Mouse (Mus musculus): ENCODE results near the gene Zswim5. TPM values are rescaled to one million over a fixed set of nuclear protein-coding genes. Genes with fewer than 3 reads are reported as not detected.
"Not testable (repeated sequence)": the region's sequence is repeated elsewhere in the genome, so short reads cannot be mapped to it uniquely, and the experiment has no call there.

The Zswim5 gene
- not detected in 2 replicates for polyA plus RNA-seq (2012; ENCODE audit: insufficient read depth, insufficient read length, low replicate concordance, missing spikeins)

DNA sequence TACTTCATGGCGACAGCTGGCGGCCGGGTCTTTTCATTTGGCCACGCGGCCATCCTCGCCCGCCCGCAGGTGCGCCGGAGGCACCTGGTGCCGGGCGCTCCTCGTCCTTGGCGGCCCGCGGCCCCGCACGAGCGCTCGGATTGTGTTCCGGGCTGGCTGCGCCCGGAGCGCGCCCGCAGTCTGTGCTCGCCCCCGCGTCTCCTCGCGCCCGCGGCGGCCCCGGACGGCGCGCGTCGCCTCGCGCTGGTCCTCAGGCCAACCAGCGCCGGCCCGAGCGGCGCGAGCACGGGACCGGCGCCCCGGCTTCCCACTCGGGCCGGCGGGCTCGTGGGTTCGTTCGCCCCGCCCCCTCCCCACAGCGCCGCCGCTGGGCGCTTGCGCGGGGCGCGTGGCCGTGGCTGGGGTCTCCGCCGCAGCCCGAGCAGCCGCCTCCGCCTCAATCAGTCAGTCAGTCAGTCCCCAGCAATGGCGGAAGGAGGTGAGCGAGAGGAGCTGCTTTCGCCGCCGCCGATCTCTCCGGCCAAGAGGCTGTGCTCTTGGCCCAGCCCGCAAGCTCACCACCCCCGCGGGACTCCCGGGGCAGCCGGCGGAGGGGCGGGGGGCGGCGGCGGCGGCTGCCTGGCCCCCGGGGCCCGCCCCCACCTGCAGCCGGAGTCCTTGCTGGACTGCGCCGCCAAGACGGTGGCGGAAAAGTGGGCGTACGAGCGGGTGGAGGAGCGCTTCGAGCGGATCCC is at the start of gene Zswim5:
TSS of gene Zswim5 (plus strand) at position 382 of the 734 bp plus-strand sequence.
- peak within 1 kb of the TSS; percentile 71 for H3K4me3 ChIP-seq (ENCODE audit: insufficient read depth, low read depth, low read length)
- under 1% methylated on average over 104 of the region's 104 CpGs for WGBS
- TF ChIP-seq CTCF (IDR thresholded peaks at IDR 0.05; ENCODE audit: insufficient read depth, low read depth, low read length) (0 out of 2 replicates have a peak, but pooled peaks have one; percentile 1), POLR2A (IDR thresholded peaks at IDR 0.05; ENCODE audit: insufficient read depth, low read depth, low read length) (peak; percentile 42)
- H3K27ac ChIP-seq (ENCODE audit: insufficient read depth, low read depth, low read length), result peak within 1 kb of the TSS; percentile 56
- H3K4me1 ChIP-seq (ENCODE audit: control insufficient read depth, insufficient read depth, low read length), result no peaks in the 10 kb centered on the region

- no peak overlapping the region for H3K27ac ChIP-seq (ENCODE audit: insufficient read depth, low read depth, low read length)
- no peak overlapping the region for H3K4me3 ChIP-seq (ENCODE audit: insufficient read depth, low read depth, low read length)
- H3K4me1 ChIP-seq (ENCODE audit: control insufficient read depth, insufficient read depth, low read length), result peaks cover 14% of the 10 kb centered on the region
- 0% methylated on average over 4 of the region's 4 CpGs for WGBS
- no peak for TF ChIP-seq POLR2A (IDR thresholded peaks at IDR 0.05; ENCODE audit: insufficient read depth, low read depth, low read length)
- TF ChIP-seq CTCF (IDR thresholded peaks at IDR 0.05; ENCODE audit: insufficient read depth, low read depth, low read length), result no peak
These were observed 49.4 kb upstream of the Zswim5 start for GRCm38 (mm10) chr4:116827819-116828218.

DNA sequence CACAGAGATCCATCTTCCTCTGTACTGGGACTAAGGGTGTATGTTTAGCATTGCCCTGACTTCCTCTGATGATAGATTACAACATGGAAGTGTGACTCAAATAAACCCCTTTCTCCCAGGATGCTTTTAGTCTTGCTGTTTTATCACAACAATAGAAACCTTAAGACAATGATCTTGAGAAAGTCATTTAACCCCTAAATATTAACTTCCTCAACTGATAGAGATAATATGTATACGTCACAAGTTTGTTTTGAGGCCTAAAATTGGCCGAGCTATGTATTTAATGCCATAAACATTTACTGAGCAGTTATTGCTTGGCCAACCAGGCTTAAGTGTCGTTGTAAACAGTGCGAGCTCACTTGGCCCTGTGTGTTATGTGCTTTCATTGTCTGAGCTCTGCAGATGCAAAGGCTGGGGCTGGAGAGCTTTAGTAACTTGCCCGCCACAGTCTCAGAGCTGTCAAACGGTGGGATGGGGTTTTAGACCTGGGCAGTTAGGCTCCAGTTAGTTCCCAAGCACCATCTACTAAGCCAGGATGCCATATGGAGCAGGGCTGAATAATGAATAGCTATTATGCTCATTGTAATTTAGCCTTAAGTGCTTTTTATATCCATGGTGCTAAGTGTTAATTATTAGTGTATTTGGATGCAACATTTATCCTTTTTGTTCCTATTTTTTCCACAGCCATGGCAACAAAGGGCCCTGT is 47.7 kb upstream of the Zswim5 start:
- 25% methylated on average over 6 of the region's 6 CpGs for WGBS
- Histone ChIP-seq H3K4me1 (ENCODE audit: control insufficient read depth, insufficient read depth, low read length) (peaks cover 14% of the 10 kb centered on the region), H3K27ac (ENCODE audit: insufficient read depth, low read depth, low read length) (peak overlapping the region; percentile 93), H3K4me3 (ENCODE audit: insufficient read depth, low read depth, low read length) (no peak overlapping the region)
- no peak for TF ChIP-seq POLR2A (IDR thresholded peaks at IDR 0.05; ENCODE audit: insufficient read depth, low read depth, low read length)
- no peak for TF ChIP-seq CTCF (IDR thresholded peaks at IDR 0.05; ENCODE audit: insufficient read depth, low read depth, low read length)

DNA sequence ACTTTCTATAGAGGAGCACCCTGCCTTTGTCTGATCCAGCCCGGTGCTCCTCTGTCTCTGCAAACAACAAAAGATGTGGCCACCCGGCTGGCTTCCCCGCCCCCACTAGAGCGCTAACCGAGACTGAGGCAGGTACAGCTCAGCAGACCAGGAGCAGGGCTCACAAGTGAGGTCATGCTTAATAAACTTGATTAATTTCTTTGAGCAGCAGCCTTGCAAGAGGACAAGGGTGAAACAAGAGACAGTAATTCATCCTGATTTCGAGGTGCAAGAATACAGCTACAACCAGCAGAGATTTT is 47.2 kb upstream of the Zswim5 start:
- H3K4me3 ChIP-seq (ENCODE audit: insufficient read depth, low read depth, low read length), result no peak overlapping the region
- TF ChIP-seq CTCF (IDR thresholded peaks at IDR 0.05; ENCODE audit: insufficient read depth, low read depth, low read length), result no peak
- TF ChIP-seq POLR2A (IDR thresholded peaks at IDR 0.05; ENCODE audit: insufficient read depth, low read depth, low read length), result no peak

GRCm38 (mm10) chr4:116838999-116839398 is 38.2 kb upstream of the Zswim5 start:
- TF ChIP-seq POLR2A (IDR thresholded peaks at IDR 0.05; ENCODE audit: insufficient read depth, low read depth, low read length) (no peak), CTCF (IDR thresholded peaks at IDR 0.05; ENCODE audit: insufficient read depth, low read depth, low read length) (no peak)
- WGBS, result 46% methylated on average over 2 of the region's 2 CpGs
- Histone ChIP-seq H3K27ac (ENCODE audit: insufficient read depth, low read depth, low read length) (no peak overlapping the region), H3K4me3 (ENCODE audit: insufficient read depth, low read depth, low read length) (no peak overlapping the region), H3K4me1 (ENCODE audit: control insufficient read depth, insufficient read depth, low read length) (no peaks in the 10 kb centered on the region)

More for the DNA sequence above, 47.2 kb upstream of the Zswim5 start:
- peak overlapping the region; percentile 93 for H3K27ac ChIP-seq (ENCODE audit: insufficient read depth, low read depth, low read length)
- 10% methylated on average over 6 of the region's 6 CpGs for WGBS
- peaks cover 14% of the 10 kb centered on the region for H3K4me1 ChIP-seq (ENCODE audit: control insufficient read depth, insufficient read depth, low read length)

GRCm38 (mm10) chr4:116840096-116840495 is 37.1 kb upstream of the Zswim5 start:
- H3K27ac ChIP-seq (ENCODE audit: insufficient read depth, low read depth, low read length); H3K4me1 ChIP-seq (ENCODE audit: control insufficient read depth, insufficient read depth, low read length); H3K4me3 ChIP-seq (ENCODE audit: insufficient read depth, low read depth, low read length): not testable (repeated sequence)
- WGBS, result 35% methylated on average over 24 of the region's 29 CpGs

- 89% methylated on average over 6 of the region's 6 CpGs for WGBS
- Histone ChIP-seq H3K4me1 (ENCODE audit: control insufficient read depth, insufficient read depth, low read length) (no peaks in the 10 kb centered on the region), H3K27ac (ENCODE audit: insufficient read depth, low read depth, low read length) (no peak overlapping the region), H3K4me3 (ENCODE audit: insufficient read depth, low read depth, low read length) (no peak overlapping the region)
- TF ChIP-seq CTCF (IDR thresholded peaks at IDR 0.05; ENCODE audit: insufficient read depth, low read depth, low read length), result no peak
- no peak for TF ChIP-seq POLR2A (IDR thresholded peaks at IDR 0.05; ENCODE audit: insufficient read depth, low read depth, low read length)
These were observed 36.3 kb upstream of the Zswim5 start for GRCm38 (mm10) chr4:116840841-116841240.

- WGBS, result 98% methylated on average over 3 of the region's 3 CpGs
- no peaks in the 10 kb centered on the region for H3K4me1 ChIP-seq (ENCODE audit: control insufficient read depth, insufficient read depth, low read length)
- TF ChIP-seq CTCF (IDR thresholded peaks at IDR 0.05; ENCODE audit: insufficient read depth, low read depth, low read length) (no peak), POLR2A (IDR thresholded peaks at IDR 0.05; ENCODE audit: insufficient read depth, low read depth, low read length) (no peak)
- no peak overlapping the region for H3K4me3 ChIP-seq (ENCODE audit: insufficient read depth, low read depth, low read length)
- H3K27ac ChIP-seq (ENCODE audit: insufficient read depth, low read depth, low read length), result no peak overlapping the region
These were observed 32.9 kb upstream of the Zswim5 start for GRCm38 (mm10) chr4:116844324-116844723.

- no peak for TF ChIP-seq POLR2A (IDR thresholded peaks at IDR 0.05; ENCODE audit: insufficient read depth, low read depth, low read length)
- no peak for TF ChIP-seq CTCF (IDR thresholded peaks at IDR 0.05; ENCODE audit: insufficient read depth, low read depth, low read length)
- Histone ChIP-seq H3K4me3 (ENCODE audit: insufficient read depth, low read depth, low read length) (no peak overlapping the region), H3K4me1 (ENCODE audit: control insufficient read depth, insufficient read depth, low read length) (peaks cover 3% of the 10 kb centered on the region; the same call in 1 of the 2 replicates), H3K27ac (ENCODE audit: insufficient read depth, low read depth, low read length) (no peak overlapping the region)
- WGBS, result 70% methylated on average over 3 of the region's 3 CpGs
These were observed 27.3 kb upstream of the Zswim5 start for GRCm38 (mm10) chr4:116849901-116850300.
